Mouse (Mus musculus) olfactory bulb, adult 2 months (tissue): ENCODE data around the gene Gm28305. TPM values are rescaled to one million over a fixed set of nuclear protein-coding genes. Genes with fewer than 3 reads are reported as not detected.

ENCODE experiments used
- H3K27ac ChIP-seq: fragments of 200-500 bp; 2 replicates; pipeline ENCODE4 v1.5.1; 2012; ENCODE audit warnings: low read depth, low read length; ENCODE audit not compliant: insufficient read depth
- H3K4me1 ChIP-seq: fragments of 200-500 bp; 2 replicates; pipeline ENCODE4 v1.6.1; 2012; ENCODE audit warnings: low read length; ENCODE audit not compliant: control insufficient read depth, insufficient read depth
- H3K4me3 ChIP-seq: fragments of 200-500 bp; 2 replicates; pipeline ENCODE4 v1.5.1; 2012; ENCODE audit warnings: mild to moderate bottlenecking, low read depth, low read length, moderate library complexity; ENCODE audit not compliant: insufficient read depth
- CTCF ChIP-seq: fragments of 200-500 bp; IDR thresholded peaks from 2 replicates; pipeline ENCODE4 v1.5.1; 2012; ENCODE audit warnings: low read depth, mild to moderate bottlenecking, low read length, moderate library complexity; ENCODE audit not compliant: insufficient read depth
- POLR2A ChIP-seq: fragments of 200-500 bp; IDR thresholded peaks from 2 replicates; pipeline ENCODE4 v1.6.1; 2012; ENCODE audit warnings: mild to moderate bottlenecking, low read depth, low read length, moderate library complexity; ENCODE audit not compliant: insufficient read depth
- WGBS: fragments of 180-500 bp; shearing (Covaris S2); methylation state at CpG from one replicate; pipeline ENCODE4 v1.1.7; 2018; 5-methylcytosine and 5-hydroxymethylcytosine counted together
- polyA plus RNA-seq: library from polyadenylated mRNA; stranded (reverse); fragments of >200 nt; gene quantifications from 2 replicates; pipeline ENCODE4 v1.2.4, GENCODE M21; 2012; ENCODE audit warnings: low replicate concordance; ENCODE audit not compliant: missing spikeins, insufficient read depth, insufficient read length

Gene Gm28305
- not detected in 2 replicates for polyA plus RNA-seq

- 68% methylated on average over 2 of the region's 2 CpGs for WGBS
- no peak within 1 kb of the TSS for H3K4me3 ChIP-seq
Measured at GRCm38 (mm10) chr9:104040362-104040761, at the start of gene Gm28305. Gene Gm28305, plus strand, starts transcription at chr9:104040662.

GRCm38 (mm10) chr9:103996496-103996895 lies 44.0 kb upstream of the Gm28305 start:
- Histone ChIP-seq H3K4me3 (no peak overlapping the region), H3K27ac (no peak overlapping the region), H3K4me1 (no peaks in the 10 kb centered on the region)
- TF ChIP-seq POLR2A (no peak), CTCF (no peak)
- WGBS = 1% methylated on average over 2 of the region's 2 CpGs

More at GRCm38 (mm10) chr9:104040362-104040761, at the start of gene Gm28305:
- TF ChIP-seq POLR2A (no peak), CTCF (no peak)
- H3K4me1 ChIP-seq = no peaks in the 10 kb centered on the region
- no peak within 1 kb of the TSS for H3K27ac ChIP-seq

GRCm38 (mm10) chr9:104000601-104001000 lies 39.9 kb upstream of the Gm28305 start:
- Histone ChIP-seq H3K27ac (no peak overlapping the region), H3K4me3 (no peak overlapping the region), H3K4me1 (0 out of 2 replicates have a peak, but pooled peaks cover 6% of the 10 kb centered on the region)
- TF ChIP-seq CTCF (no peak), POLR2A (no peak)
- 73% methylated on average over 3 of the region's 3 CpGs for WGBS

- TF ChIP-seq CTCF = no peak
- peak; percentile 30; the same call in 1 of the 2 replicates for TF ChIP-seq POLR2A
- peak within 1 kb of the TSS; percentile 35; the same call in 1 of the 2 replicates for H3K27ac ChIP-seq
- 1% methylated on average over 55 of the region's 55 CpGs for WGBS
- peak within 1 kb of the TSS; percentile 71 for H3K4me3 ChIP-seq
- 0 out of 2 replicates have a peak, but pooled peaks cover 6% of the 10 kb centered on the region for H3K4me1 ChIP-seq
Measured at GRCm38 (mm10) chr9:104001921-104002859, 38.3 kb upstream of the Gm28305 start, which contains the start of gene Nphp3. Gene Nphp3, plus strand, starts transcription at chr9:104002544.

GRCm38 (mm10) chr9:104002913-104003330 lies 37.5 kb upstream of the Gm28305 start:
- Histone ChIP-seq H3K4me3 (peak overlapping the region; percentile 71), H3K27ac (peak overlapping the region; percentile 35; the same call in 1 of the 2 replicates), H3K4me1 (0 out of 2 replicates have a peak, but pooled peaks cover 6% of the 10 kb centered on the region)
- WGBS = 0% methylated on average over 37 of the region's 37 CpGs
- TF ChIP-seq POLR2A = no peak
- peak; percentile 47; the same call in 1 of the 2 replicates for TF ChIP-seq CTCF

- H3K27ac ChIP-seq = no peak overlapping the region
- no peak overlapping the region for H3K4me3 ChIP-seq
- TF ChIP-seq CTCF (no peak), POLR2A (no peak)
- no peaks in the 10 kb centered on the region for H3K4me1 ChIP-seq
- 43% methylated on average over 1 of the region's 1 CpGs for whole genome bisulfite sequencing
Measured at GRCm38 (mm10) chr9:104014526-104014925, 25.9 kb upstream of the Gm28305 start.

- TF ChIP-seq POLR2A (no peak), CTCF (no peak)
- WGBS = 92% methylated on average over 10 of the region's 10 CpGs
- Histone ChIP-seq H3K4me3 (no peak overlapping the region), H3K4me1 (no peaks in the 10 kb centered on the region), H3K27ac (no peak overlapping the region)
Measured at GRCm38 (mm10) chr9:104021026-104021425, 19.4 kb upstream of the Gm28305 start.

GRCm38 (mm10) chr9:104027186-104027585 lies 13.3 kb upstream of the Gm28305 start:
- Histone ChIP-seq H3K27ac (no peak overlapping the region), H3K4me3 (no peak overlapping the region), H3K4me1 (no peaks in the 10 kb centered on the region)
- no peak for TF ChIP-seq POLR2A
- no peak for TF ChIP-seq CTCF
- WGBS = 99% methylated on average over 8 of the region's 8 CpGs

- TF ChIP-seq POLR2A (no peak), CTCF (no peak)
- no peak overlapping the region for H3K4me3 ChIP-seq
- WGBS = 85% methylated on average over 11 of the region's 11 CpGs
- no peaks in the 10 kb centered on the region for H3K4me1 ChIP-seq
- no peak overlapping the region for H3K27ac ChIP-seq
Measured at GRCm38 (mm10) chr9:104029861-104030260, 10.6 kb upstream of the Gm28305 start.
